Mouse (Mus musculus) midbrain, embryonic 16.5 days (tissue): ENCODE results near the gene Erlec1. TPM values are rescaled to one million over a fixed set of nuclear protein-coding genes. Genes with fewer than 3 reads are reported as not detected.

ENCODE experiments used
- ATAC-seq: fragments of 200-750 bp; cut with Nextera tagmentation; 2 replicates; pipeline ENCODE4 v1.8.0; 2017; ENCODE audit warnings: moderate TSS enrichment
- H3K27ac ChIP-seq: fragments of 300-500 bp; sonication (generic); 2 replicates; pipeline ENCODE4 v1.5.1; 2014; ENCODE audit warnings: mild to moderate bottlenecking, low read length, mixed read lengths
- H3K27me3 ChIP-seq: fragments of 300-500 bp; sonication (generic); 2 replicates; pipeline ENCODE4 v1.6.1; 2014; ENCODE audit warnings: low read depth, low read length, mixed read lengths; ENCODE audit not compliant: control insufficient read depth, insufficient read depth
- H3K36me3 ChIP-seq: fragments of 300-500 bp; sonication (generic); 2 replicates; pipeline ENCODE4 v1.6.1; 2014; ENCODE audit warnings: mild to moderate bottlenecking, low read length, moderate library complexity, mixed read lengths; ENCODE audit not compliant: control insufficient read depth, insufficient read depth
- H3K4me1 ChIP-seq: fragments of 300-500 bp; sonication (generic); 2 replicates; pipeline ENCODE4 v1.6.1; 2014; ENCODE audit warnings: mild to moderate bottlenecking, low read length, mixed read lengths; ENCODE audit not compliant: control insufficient read depth, insufficient read depth
- H3K4me2 ChIP-seq: fragments of 300-500 bp; sonication (generic); 2 replicates; pipeline ENCODE4 v1.6.1; 2014; ENCODE audit warnings: mild to moderate bottlenecking, low read length, mixed read lengths
- H3K4me3 ChIP-seq: fragments of 300-500 bp; sonication (generic); 2 replicates; pipeline ENCODE4 v1.5.1; 2014; ENCODE audit warnings: low read depth, mild to moderate bottlenecking, low read length, moderate library complexity, mixed read lengths
- H3K9ac ChIP-seq: fragments of 300-500 bp; sonication (generic); 2 replicates; pipeline ENCODE4 v1.6.1; 2014; ENCODE audit warnings: low read depth, low read length, mixed read lengths
- H3K9me3 ChIP-seq: fragments of 300-500 bp; sonication (generic); replicated peaks from 2 replicates; pipeline ENCODE4 v1.6.1; 2014; ENCODE audit warnings: mild to moderate bottlenecking, low read length, mixed read lengths; ENCODE audit not compliant: control insufficient read depth, poor library complexity, severe bottlenecking
- WGBS: fragments of 180-500 bp; shearing (Covaris S2); extraction: QIAGEN DNeasy Blood & Tissue Kit; methylation state at CpG from one replicate; pipeline ENCODE4 v1.1.7; 2014; 5-methylcytosine and 5-hydroxymethylcytosine counted together
- polyA plus RNA-seq: library from polyadenylated mRNA; unstranded; fragments of >200 nt; fragmentation: Nextera tagmentation; extraction: Ambion mirVana; gene quantifications from 2 replicates; pipeline ENCODE4 v1.2.1, GENCODE M21; 2015

Erlec1 gene
- polyA plus RNA-seq, 1 experiment from 2014 or later = 10.2 TPM

DNA sequence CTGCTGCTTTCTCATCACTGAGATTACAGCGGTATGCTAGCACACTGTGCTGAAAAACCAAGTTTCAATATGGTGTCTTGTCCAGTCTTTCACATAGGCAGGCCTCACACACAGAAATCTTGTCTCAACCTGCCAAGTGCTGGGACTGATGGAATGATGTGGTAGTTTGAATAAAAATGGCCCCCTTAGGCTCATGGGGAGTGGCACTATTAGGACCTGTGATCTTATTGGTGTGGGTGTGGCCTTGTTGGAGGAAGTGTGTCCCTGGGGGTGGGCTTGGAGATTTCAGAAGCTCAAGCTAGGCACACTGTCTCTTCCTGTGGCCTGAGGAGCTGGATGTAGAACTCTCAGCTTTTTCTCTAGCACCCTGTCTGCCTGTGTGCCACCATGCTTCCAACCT is 57.9 kb downstream of the Erlec1 start:
- no peaks in the 10 kb centered on the region for H3K9me3 ChIP-seq
- ATAC-seq = no peak
- no peak overlapping the region for H3K9ac ChIP-seq
- H3K4me2 ChIP-seq = no peak overlapping the region
- H3K4me1 ChIP-seq = no peaks in the 10 kb centered on the region
- peaks cover 13% of the 10 kb centered on the region for H3K36me3 ChIP-seq
- H3K27ac ChIP-seq = no peak overlapping the region
- 93% methylated on average over 1 of the region's 1 CpGs for WGBS
- H3K4me3 ChIP-seq = no peak overlapping the region
- no peaks in the 10 kb centered on the region for H3K27me3 ChIP-seq

DNA sequence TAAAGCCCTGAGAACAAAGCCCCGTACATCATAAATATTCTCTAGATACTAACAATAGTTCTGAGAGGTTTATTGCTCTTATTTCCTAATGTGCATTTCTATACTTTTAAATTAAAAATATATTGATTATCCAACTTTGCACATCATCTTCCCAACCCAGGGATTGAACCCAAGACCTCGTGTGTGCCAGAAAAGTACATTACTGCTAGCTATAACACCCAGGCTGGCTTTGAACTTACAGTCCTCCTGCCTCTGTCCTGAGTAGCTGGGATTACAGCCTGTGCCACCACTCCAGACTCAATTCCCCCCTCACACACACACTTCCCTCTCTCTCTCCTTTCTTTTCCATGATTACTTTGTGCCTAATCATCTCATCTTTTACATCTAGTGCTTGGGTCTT is 66.0 kb downstream of the Erlec1 start:
- H3K36me3 ChIP-seq = peaks cover 13% of the 10 kb centered on the region
- WGBS = 78% methylated on average over 2 of the region's 2 CpGs
- no peak overlapping the region for H3K27ac ChIP-seq
- H3K27me3 ChIP-seq = no peaks in the 10 kb centered on the region
- no peak for ATAC-seq
- no peak overlapping the region for H3K4me2 ChIP-seq
- no peak overlapping the region for H3K9ac ChIP-seq
- no peaks in the 10 kb centered on the region for H3K9me3 ChIP-seq
- H3K4me1 ChIP-seq = peaks cover 6% of the 10 kb centered on the region
- no peak overlapping the region for H3K4me3 ChIP-seq

DNA sequence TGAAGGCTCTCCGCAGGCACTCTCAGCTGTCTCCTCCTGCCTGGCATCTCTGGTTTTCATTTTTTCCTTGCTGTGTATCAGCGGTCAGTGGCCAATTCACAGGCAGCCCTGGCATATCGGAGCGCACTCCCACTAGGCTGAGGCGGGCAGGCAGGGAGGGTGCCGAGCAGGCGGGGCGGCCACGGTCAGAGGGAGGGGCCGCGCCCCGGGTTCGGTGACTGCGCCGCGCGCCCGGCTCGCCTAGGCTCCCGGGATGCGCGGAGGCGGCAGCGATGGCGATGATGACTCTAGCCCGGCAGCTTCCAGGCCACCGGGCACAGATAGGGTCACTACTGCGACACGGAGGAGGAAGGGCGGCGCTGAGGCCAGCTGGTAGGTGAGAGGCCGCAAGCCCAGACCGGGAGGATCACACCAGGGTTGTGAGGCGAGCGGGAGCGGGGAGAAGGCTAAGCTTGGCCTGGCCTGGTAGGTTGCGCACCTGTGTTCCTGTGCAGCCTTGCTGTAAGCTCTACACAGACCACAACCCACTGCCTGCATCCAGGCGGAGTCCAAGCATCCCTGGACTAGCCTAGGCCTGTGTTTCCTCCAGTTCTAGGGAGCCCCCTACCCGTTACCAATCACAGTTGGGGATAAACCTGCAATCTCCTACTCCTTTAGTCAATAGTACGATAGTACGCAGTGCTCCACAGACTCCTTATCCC is 68.8 kb downstream of the Erlec1 start, which contains the start of the genes Gpr75 and Asb3:
Gene Gpr75 (plus strand): TSS at position 188 of the 701 bp plus-strand sequence.
Gene Asb3 (plus strand): TSS at position 246 of the 701 bp plus-strand sequence.
- H3K4me3 ChIP-seq = peak within 1 kb of the TSS; percentile 63
- no peaks in the 10 kb centered on the region for H3K36me3 ChIP-seq
- no peaks in the 10 kb centered on the region for H3K27me3 ChIP-seq
- peak; percentile 97 for ATAC-seq
- H3K4me2 ChIP-seq = peak within 1 kb of the TSS; percentile 78
- peak within 1 kb of the TSS; percentile 91 for H3K27ac ChIP-seq
- peak within 1 kb of the TSS; percentile 91 for H3K9ac ChIP-seq
- 1% methylated on average over 41 of the region's 41 CpGs for WGBS
- no peaks in the 10 kb centered on the region for H3K9me3 ChIP-seq
- peaks cover 6% of the 10 kb centered on the region for H3K4me1 ChIP-seq

Other genes with a start within 250 kb of the Erlec1 start
- 12.7 and 12.8 TPM in 2 replicates for gene Psme4, start 182.6 kb downstream of the Erlec1 start, polyA plus RNA-seq
- gene Gpr75, start 69.0 kb downstream of the Erlec1 start, polyA plus RNA-seq = 9.3 and 10.2 TPM in 2 replicates
- gene Asb3, start 68.9 kb downstream of the Erlec1 start, polyA plus RNA-seq = 29.6 and 31.4 TPM in 2 replicates
- gene Chac2, start 32.0 kb upstream of the Erlec1 start, polyA plus RNA-seq = 35.2 and 39.4 TPM in 2 replicates
- not detected in 2 replicates for gene Gm17332, start 228.1 kb upstream of the Erlec1 start, polyA plus RNA-seq